Mouse (Mus musculus) left cerebral cortex, postnatal 4 days (tissue): ENCODE measurements at regions not wholly inside any gene's neighbourhood (a gene's known extent, or its start where the extent isn't known, plus 50 kb on each side); places are given as distances from the start of the nearest gene placed in this dataset. TPM values are rescaled to one million over a fixed set of nuclear protein-coding genes. Genes with fewer than 3 reads are reported as not detected.

Experiments used
- microRNA-seq: library from miRNA; unstranded; fragments of <30 nt; microRNA quantifications from one replicate; pipeline ENCODE4 v1.2.0, GENCODE M21; 2022

Small RNA genes in the stretch of these regions (microRNA-seq; reads per million reads assigned to microRNA genes)
- gene Gm27525 = not detected
